In the genomic region with DNA sequence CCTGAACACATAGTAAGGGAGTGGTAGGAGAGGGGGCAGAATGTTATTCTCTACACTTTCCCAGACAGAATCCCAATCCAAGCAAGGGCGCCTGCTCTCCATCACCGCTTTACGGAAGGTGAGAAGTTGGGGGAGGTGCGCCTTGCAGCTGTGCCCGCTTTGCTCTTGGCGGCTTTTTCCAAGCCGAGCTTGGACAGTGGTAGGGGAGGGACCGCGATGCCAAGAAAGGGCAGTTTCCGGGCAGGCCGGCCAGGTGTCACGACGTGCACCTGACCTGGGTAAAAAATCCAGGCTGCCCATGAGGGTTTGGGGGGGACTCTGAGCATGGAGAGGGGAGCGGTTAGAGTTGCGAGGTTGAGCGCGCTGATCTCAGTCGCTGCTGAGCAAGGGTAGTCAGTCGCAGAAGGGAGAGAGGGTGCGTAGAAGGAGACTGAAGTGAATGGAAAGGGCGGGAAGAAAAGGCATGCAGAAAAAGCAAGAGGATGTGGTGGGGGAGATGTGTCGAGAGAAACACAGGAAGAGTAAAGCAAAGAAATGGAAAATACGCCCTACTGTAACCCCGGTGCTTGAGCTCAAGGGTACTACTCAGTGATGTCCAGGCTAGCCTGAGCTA, we compare ENCODE assay signal across 11 mouse cellular contexts. TPM values are rescaled to one million over a fixed set of nuclear protein-coding genes. Genes with fewer than 3 reads are reported as not detected.
A peak's percentile ranks its signal among the peaks of the same experiment; 100 is the strongest.
DNase-seq lines count a peak whose midpoint lies in the region; ATAC-seq and TF ChIP-seq lines count a peak whose summit lies in the region.
"Had no signal": no experiment of that assay in that cellular context is flagged by ENCODE, and none has a peak within 500 bp of the region (broad histone marks: within the 10 kb centered on the region; RNA-seq: fewer than 3 reads in every experiment).

No protein-coding gene starts in this region.

- H3K4me1 ChIP-seq in hindbrain, embryonic 12.5 days: peaks cover 35% of the 10 kb centered on the region
- H3K4me1 ChIP-seq in limb, embryonic 12.5 days (replicated peaks): peaks cover 32% of the 10 kb centered on the region
- no peaks in the 10 kb centered on the region for H3K4me1 ChIP-seq in lung, adult 2 months (ENCODE audit: control insufficient read depth, insufficient read depth, low read length)
- H3K4me1 ChIP-seq in liver, postnatal 0 days (ENCODE audit: insufficient read depth): peaks cover 15% of the 10 kb centered on the region

- no peak for TF ChIP-seq POLR2A in lung, adult 2 months (IDR thresholded peaks at IDR 0.05; ENCODE audit: borderline replicate concordance, extremely low read depth, low read depth, low read length)

- TF ChIP-seq EP300 in liver, postnatal 0 days (IDR thresholded peaks at IDR 0.05; ENCODE audit: low read depth): no peak

- H3K9me3 ChIP-seq in hindbrain, embryonic 12.5 days (replicated peaks): no peaks in the 10 kb centered on the region
- no peaks in the 10 kb centered on the region for H3K9me3 ChIP-seq in limb, embryonic 12.5 days
- H3K9me3 ChIP-seq in liver, postnatal 0 days (ENCODE audit: low read length): no peaks in the 10 kb centered on the region

- H3K36me3 ChIP-seq in hindbrain, embryonic 12.5 days: no peaks in the 10 kb centered on the region; the same call in 1 of the 2 replicates
- no peaks in the 10 kb centered on the region for H3K36me3 ChIP-seq in limb, embryonic 12.5 days
- no peaks in the 10 kb centered on the region for H3K36me3 ChIP-seq in liver, postnatal 0 days (replicated peaks; ENCODE audit: insufficient read depth, low read length)

- 2% methylated on average over 24 of the region's 24 CpGs for WGBS in hindbrain, embryonic 12.5 days
- WGBS in limb, embryonic 12.5 days: 2% methylated on average over 24 of the region's 24 CpGs
- 3% methylated on average over 24 of the region's 24 CpGs for WGBS in lung, adult 2 months
- 3% methylated on average over 24 of the region's 24 CpGs for WGBS in liver, postnatal 0 days (ENCODE audit: insufficient replicate concordance)

- peak overlapping the region; percentile 51 for H3K4me3 ChIP-seq in hindbrain, embryonic 12.5 days
- peak overlapping the region; percentile 22 for H3K4me3 ChIP-seq in limb, embryonic 12.5 days (replicated peaks)
- H3K4me3 ChIP-seq in lung, adult 2 months (replicated peaks; ENCODE audit: extremely low read depth, low read depth, low read length): no peak overlapping the region
- H3K4me3 ChIP-seq in liver, postnatal 0 days (ENCODE audit: low read depth, low read length): no peak overlapping the region

- H3K27me3 ChIP-seq in hindbrain, embryonic 12.5 days: peaks cover 90% of the 10 kb centered on the region
- H3K27me3 ChIP-seq in limb, embryonic 12.5 days: peaks cover 100% of the 10 kb centered on the region
- peaks cover 83% of the 10 kb centered on the region for H3K27me3 ChIP-seq in liver, postnatal 0 days (ENCODE audit: insufficient read depth, low read length)

- H3K9ac ChIP-seq in hindbrain, embryonic 12.5 days: peak overlapping the region; percentile 84
- H3K9ac ChIP-seq in limb, embryonic 12.5 days (replicated peaks): no peak overlapping the region
- H3K9ac ChIP-seq in liver, postnatal 0 days (replicated peaks): no peak overlapping the region
- H3K9ac ChIP-seq: liver, embryonic 14.5 days had no signal

- H3K27ac ChIP-seq in hindbrain, embryonic 12.5 days: peak overlapping the region; percentile 83
- no peak overlapping the region for H3K27ac ChIP-seq in limb, embryonic 12.5 days
- no peak overlapping the region for H3K27ac ChIP-seq in liver, postnatal 0 days (ENCODE audit: low read depth)
- H3K27ac ChIP-seq: liver, embryonic 14.5 days had no signal

- DNase-seq in ES-CJ7 (ENCODE audit: low read depth, low spot score) (peak; percentile 54), ZHBTc4 (ENCODE audit: low read depth, low spot score) (peak; percentile 38)
- DNase-seq in lung, adult 2 months: no peak
- no peak for DNase-seq in layer of hippocampus, adult 11-12 months (ENCODE audit: low spot score)
- DNase-seq in layer of hippocampus, postnatal 25 days (ENCODE audit: extremely low spot score in 1 of 2, low spot score in 1 of 2): no peak
- no peak for DNase-seq in liver, postnatal 0 days
- DNase-seq: gastrocnemius, postnatal 25 days; thymus, adult 18-20 months had no signal

- peak overlapping the region; percentile 66 for H3K4me2 ChIP-seq in hindbrain, embryonic 12.5 days (replicated peaks)
- H3K4me2 ChIP-seq in limb, embryonic 12.5 days: peak overlapping the region; percentile 38
- no peak overlapping the region for H3K4me2 ChIP-seq in liver, postnatal 0 days (ENCODE audit: low read depth, low read length)

- no peak for TF ChIP-seq CTCF in lung, adult 2 months (IDR thresholded peaks at IDR 0.05; ENCODE audit: insufficient read depth, low read length)
- no peak for TF ChIP-seq CTCF in liver, postnatal 0 days (IDR thresholded peaks at IDR 0.05; ENCODE audit: low read depth)

- no peak for ATAC-seq in hindbrain, embryonic 12.5 days (ENCODE audit: low FRiP score)
- ATAC-seq in limb, embryonic 12.5 days (ENCODE audit: insufficient number of reproducible peaks, insufficient read depth, low FRiP score, low TSS enrichment, low read depth): no peak
- ATAC-seq in liver, postnatal 0 days: no peak

RNA-seq across cellular contexts. Expression of a gene that starts 3.9 kb away (rescaled TPM):
- 65.0 and 68.8 TPM in 2 replicates for polyA plus RNA-seq in hindbrain, embryonic 12.5 days (2016; fragmentation: Nextera tagmentation; extraction: Ambion mirVana)
- polyA plus RNA-seq in limb, embryonic 12.5 days (2016; fragmentation: Nextera tagmentation; extraction: Ambion mirVana): 0.09 TPM in 1 of 2 replicates, not detected in the other
- not detected in 2 replicates for polyA plus RNA-seq in lung, adult 2 months (2012; rRNA removed)
- total RNA-seq in layer of hippocampus, postnatal 25 days (2021): under 1 TPM; 0.42 to 0.45 TPM
- 0.12 and 0.21 TPM in 2 replicates for polyA plus RNA-seq in liver, postnatal 0 days (2015; fragmentation: Nextera tagmentation; extraction: Ambion mirVana)
- total RNA-seq: gastrocnemius, postnatal 25 days had no signal
- polyA plus RNA-seq: liver, embryonic 14.5 days had no signal

RNA-seq across cellular contexts. Expression of a gene that starts 15.9 kb away (rescaled TPM):
- polyA plus RNA-seq in hindbrain, embryonic 12.5 days (2016; fragmentation: Nextera tagmentation; extraction: Ambion mirVana): 53.2 and 55.6 TPM in 2 replicates
- 46.7 and 54.5 TPM in 2 replicates for polyA plus RNA-seq in limb, embryonic 12.5 days (2016; fragmentation: Nextera tagmentation; extraction: Ambion mirVana)
- 2.9 and 4.4 TPM in 2 replicates for polyA plus RNA-seq in lung, adult 2 months (2012; rRNA removed)
- total RNA-seq in layer of hippocampus, postnatal 25 days (2021): 10 to 100 TPM; 20.1 to 21.9 TPM
- 20.6 and 21.1 TPM in 2 replicates for polyA plus RNA-seq in liver, postnatal 0 days (2015; fragmentation: Nextera tagmentation; extraction: Ambion mirVana)

Comparison
In these comparisons a context has a peak if more than half of its experiments do, and no peak if none do; other contexts are left out.
1. DNase-seq: peak in ES-CJ7 (single experiment) and ZHBTc4 (single experiment); none in lung, adult 2 months (single experiment), layer of hippocampus, adult 11-12 months (single experiment), layer of hippocampus, postnatal 25 days (0 of 2) and liver, postnatal 0 days (single experiment).
2. H3K4me3 ChIP-seq: peak in hindbrain, embryonic 12.5 days (single experiment) and limb, embryonic 12.5 days (single experiment); none in lung, adult 2 months (single experiment) and liver, postnatal 0 days (single experiment).
3. RNA of a gene that starts 3.9 kb away (polyA plus RNA-seq): 65.0 to 68.8 TPM in hindbrain, embryonic 12.5 days; 0.12 to 0.21 TPM in liver, postnatal 0 days, not detected in lung, adult 2 months and 0.09 TPM in limb, embryonic 12.5 days; every median in the first group is over 10 times any median in the second.